Mouse (Mus musculus): ENCODE results near the gene Ckmt2.

Ckmt2 gene

DNA sequence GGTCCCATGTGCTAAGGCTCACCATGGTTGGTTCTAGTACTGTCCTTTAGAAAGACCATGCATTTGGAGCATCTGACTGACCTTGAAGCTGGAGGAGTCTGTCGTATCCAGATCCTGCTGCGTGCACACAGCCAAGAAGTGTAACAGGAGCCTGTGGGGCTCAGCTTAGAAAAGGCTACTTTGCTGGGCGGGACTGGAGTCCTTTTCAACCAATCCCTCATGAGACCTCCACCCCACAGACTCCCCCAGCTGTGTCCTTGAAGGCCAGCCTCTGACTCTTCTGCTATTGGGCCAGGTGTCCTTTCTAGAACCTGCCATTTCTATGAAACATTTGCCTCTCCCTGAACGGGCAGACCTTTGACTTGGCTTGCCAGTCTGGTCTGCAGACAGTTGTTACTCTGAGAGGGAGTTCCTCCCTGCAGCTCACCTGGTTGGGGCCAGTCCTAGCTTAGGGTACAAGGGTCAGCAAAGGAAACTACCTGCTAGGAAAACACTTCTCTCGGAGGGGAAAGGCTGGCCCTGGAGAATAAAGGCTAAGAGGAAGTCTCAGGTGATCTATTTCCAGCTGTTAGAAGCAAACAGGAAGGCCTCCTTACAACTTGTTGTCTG lies at the start of gene Ckmt2:
Ckmt2 (minus strand) TSS at position 145 of the 609 bp plus-strand sequence.
- no peak for DNase-seq (ENCODE audit: low spot score in 2 of 2)

DNA sequence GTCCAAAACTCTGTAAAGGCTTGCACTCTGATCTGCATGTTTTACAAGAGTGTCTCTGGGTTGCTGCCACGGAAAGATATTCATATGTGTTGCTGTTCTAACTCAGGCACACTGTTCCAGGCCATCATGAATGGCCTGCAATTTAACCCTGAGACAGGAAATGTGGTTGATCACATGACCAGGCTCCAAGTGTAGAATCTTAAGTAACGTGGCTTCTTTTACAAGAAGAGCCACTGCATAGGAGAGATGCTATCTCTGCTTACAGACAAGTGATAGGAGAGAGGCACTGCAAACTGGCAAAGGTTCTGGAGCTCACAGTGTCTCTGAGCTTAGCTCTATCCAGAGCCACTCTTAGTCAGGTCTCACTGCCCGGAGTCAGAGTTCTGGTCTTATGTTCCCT lies 44.3 kb upstream of the Ckmt2 start:
- no peak for DNase-seq (ENCODE audit: low spot score in 2 of 2)

DNA sequence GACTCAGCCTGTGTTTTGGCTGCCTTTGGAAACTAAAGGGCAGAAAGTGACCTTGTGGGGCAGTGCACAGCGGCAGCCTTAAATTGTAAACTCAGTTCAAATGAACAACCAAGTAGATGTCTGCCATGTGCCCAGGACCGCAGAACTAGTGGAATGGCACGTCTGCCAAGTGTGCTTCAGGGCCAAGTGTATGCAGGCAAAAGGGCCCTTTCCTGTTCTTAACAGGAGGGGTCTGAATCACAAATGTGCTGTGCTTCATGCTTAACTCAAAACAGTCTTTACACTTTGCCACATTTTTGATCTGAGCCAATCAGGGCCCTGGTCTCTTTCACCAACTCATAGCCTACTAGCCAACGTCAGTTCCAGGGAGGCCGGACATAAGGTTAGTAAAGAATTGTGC lies 42.1 kb upstream of the Ckmt2 start:
- DNase-seq (ENCODE audit: low spot score in 2 of 2): no peak

DNA sequence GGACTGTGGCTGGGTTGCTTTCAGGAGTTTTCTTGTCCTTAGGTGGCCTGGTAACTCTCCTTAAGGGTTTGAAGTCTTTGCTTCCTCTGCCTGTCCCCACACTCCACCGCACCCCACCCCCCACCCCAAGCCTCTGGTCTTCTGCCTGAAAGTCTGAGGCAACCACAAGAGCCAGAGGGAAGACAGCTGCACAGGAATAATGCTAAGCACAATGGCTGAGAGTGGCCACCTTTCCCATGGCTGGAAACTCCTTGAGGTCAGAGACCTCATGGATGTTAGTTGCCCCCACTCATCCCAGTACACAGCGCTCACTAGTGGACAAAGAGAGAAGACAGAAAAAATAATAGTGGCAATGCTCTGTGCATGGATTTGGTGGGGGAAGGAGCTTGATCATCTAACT lies 41.1 kb upstream of the Ckmt2 start:
- DNase-seq (ENCODE audit: low spot score in 2 of 2): no peak

DNA sequence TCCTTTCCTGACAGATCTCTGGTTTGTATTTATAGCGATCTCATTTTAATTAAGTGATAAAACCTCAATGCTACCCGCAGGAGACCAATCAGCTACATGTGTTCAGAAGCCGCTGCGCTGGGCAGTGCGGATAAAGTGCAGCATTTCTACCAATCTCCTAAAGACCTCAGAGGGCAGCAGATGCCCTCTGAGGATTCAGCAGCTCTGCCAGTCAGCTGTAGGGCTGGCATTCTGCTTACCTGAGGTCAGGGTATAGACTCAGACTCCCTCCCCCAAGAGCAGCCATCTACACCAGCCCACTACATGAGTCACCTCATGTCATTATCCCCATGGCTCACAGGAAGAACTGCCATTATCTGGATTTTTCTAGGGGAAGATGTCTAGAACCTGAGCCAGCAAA lies 39.6 kb upstream of the Ckmt2 start:
- no peak for DNase-seq (ENCODE audit: low spot score in 2 of 2)

DNA sequence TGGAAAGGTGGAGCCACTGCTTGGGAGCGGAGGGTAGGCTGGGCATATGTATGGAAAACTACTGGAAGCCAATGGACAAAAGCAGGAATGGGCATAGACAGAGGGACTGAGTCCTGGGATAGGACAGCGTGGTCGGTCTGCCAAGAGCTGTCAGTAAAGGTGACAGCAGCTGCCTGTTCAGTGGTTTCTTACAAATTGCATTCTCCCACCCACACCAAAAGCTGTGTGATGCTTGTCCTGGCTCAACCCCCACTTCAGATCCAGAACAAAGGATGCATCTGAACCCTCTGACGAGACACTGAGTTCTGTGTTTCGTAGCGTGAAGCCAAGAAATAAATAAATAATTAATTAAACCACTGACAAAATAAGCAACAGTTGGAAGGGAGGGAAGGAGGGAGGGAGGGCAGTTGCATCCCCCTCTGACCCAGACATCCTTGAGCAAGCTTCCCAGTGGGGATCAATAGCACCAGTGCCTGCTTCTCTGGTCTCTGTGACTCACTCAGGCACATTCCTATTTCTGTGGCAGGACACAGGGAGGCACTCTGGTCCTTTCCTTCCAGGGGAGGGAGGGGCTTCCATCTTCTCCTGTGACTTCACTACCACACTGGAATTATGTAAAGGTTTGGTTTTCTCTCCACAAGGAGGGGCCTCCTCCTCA lies 39.0 kb upstream of the Ckmt2 start:
- no peak for DNase-seq (ENCODE audit: low spot score in 2 of 2)

DNA sequence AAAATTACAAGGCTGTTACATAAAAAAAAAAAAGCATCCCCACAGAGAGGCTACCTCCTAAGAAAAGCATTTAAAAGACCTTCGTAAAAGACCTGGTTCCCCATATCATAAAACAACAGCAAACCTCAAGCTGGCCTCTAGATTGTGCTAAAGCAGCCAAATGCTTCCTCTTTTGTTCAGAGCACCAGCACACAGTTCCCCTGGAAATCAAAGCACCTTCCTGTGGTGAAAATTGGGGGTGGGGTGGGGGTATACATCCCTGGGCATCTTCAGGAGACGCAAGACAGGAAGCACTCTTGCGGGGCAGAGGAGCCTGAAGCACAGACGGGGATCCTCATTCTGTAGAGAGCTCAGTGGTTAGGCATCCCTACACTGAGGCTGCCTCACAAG lies 38.5 kb upstream of the Ckmt2 start:
- no peak for DNase-seq (ENCODE audit: low spot score in 2 of 2)

DNA sequence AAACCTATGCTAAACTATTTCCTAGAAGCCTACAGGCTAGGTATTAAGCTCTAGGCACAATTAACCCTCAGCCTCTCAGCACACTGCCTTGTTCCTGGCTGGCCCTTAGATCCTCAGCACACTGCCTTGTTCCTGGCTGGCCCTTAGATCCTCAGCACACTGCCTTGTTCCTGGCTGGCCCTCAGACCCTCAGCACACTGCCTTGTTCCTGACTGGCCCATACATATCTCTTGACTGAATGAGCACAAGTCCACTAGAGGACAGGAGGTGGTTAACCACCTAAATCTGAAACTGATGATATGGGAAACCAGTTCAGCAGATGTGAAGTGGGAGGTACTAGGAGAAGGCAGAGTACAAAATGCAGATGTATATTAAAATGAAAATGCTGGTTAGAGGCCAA lies 35.0 kb upstream of the Ckmt2 start:
- DNase-seq (ENCODE audit: low spot score in 2 of 2): no peak

DNA sequence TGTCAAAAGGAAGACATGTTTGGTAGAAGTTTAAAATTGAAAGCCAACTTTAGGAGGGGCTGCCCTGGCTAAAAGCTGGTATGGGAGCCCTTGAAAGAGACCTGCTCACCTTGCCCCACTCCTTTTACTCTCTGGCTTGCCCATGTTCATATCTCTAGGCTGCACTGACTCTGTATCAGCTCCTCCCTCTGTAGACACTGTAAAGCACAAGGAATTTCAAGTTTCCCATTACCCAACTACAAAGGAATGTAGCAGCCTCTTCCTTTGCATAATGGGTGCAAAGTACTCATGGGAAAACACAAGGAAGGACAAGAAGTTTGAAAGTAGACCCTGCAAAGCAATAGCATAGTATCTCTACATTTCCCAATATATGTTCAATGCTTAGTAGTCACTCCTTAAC lies 34.5 kb upstream of the Ckmt2 start:
- DNase-seq (ENCODE audit: low spot score in 2 of 2): no peak

DNA sequence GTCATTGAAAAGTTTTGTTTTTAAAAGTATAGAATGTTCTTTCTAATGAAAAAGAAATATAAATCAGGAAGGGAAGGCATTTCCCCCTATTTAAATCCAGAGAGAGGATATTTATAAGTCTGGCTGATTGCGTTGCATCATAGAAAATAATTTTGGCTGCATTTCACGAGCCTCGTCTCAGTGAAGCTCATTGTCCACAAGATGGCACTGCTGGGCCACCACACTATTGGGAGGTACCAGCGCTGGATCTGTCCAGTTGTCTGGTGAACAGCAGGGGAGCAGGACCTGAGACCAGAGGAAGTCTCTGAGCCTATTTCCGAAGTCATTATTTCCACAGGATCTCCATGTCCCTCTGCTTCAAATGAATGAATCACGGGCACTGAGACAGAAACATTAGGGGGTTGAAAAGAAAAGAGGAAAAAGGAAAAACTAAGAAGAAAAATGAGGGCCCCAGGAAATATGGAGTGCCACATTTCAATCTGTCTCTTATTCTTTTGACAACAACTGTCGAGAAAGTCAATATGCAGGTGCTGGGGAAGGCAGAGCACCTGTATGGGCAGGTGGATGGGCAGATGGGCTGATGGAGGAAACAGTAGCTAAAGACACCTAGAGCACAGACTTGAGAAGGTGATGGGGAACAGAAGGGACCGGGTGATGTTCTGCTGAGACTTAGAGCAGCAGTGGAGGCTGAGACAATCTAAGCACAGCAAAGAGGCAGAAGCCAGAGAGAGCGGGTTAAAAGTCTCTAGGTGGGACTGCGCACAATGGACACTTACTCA lies 31.7 kb upstream of the Ckmt2 start:
- DNase-seq (ENCODE audit: low spot score in 2 of 2): peak; percentile 43 to 64

DNA sequence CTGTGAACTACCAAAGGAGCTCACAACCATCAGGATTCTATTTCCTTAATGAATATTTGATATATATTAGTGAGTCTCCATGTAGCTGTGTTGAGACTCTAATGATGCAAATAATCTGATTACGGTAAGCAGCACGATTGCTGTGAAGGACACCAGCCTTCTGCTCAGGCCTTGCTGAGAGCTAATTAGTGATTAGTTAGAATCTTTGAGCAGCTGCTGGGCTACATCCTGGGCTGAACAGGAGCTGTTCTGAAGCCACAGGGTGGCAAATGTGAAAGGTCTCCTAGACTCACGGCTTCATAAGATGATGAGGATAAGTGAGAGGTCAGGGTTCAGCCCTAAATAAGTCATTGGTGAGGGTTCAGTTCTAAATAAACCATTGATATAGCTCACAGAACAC lies 29.7 kb upstream of the Ckmt2 start:
- DNase-seq (ENCODE audit: low spot score in 2 of 2): no peak

DNA sequence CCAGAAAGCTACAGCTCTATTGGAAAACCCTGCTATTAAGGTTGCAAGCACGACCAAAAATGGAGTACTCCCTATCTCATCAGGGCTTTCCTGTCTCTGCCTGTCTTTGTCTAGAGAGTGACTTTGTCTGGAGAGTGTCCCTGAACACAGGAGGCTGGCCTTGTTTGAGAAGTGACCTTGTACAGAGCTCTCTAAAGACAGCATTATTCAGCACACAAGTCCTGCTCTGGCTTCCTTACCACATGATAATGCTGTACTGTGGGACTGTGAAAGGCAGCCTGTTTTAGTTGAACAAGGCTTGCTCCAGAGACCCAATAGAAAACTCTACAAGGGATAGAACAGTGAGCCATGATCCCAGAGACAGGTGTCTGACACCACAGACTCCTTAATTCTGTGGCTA lies 19.8 kb upstream of the Ckmt2 start:
- DNase-seq (ENCODE audit: low spot score in 2 of 2): no peak

DNA sequence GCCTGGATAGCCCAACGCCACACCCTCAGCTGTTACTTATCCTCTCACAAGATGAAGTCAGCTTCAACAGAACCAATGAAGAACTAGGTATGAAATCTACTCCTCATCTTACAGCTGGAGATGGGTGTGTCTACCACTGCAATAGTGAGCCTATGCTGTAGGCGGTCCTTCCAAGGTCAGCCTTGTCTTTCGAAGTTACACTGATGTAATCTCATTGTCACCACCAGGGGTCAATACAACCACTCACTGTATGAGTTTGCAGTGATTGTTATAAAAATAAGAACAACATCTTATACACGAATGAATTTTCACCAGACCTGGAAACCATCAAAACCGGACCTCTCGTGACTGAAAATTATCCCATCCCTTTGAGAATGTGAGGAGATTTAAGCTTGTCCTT lies 16.4 kb upstream of the Ckmt2 start:
- DNase-seq (ENCODE audit: low spot score in 2 of 2): no peak

DNA sequence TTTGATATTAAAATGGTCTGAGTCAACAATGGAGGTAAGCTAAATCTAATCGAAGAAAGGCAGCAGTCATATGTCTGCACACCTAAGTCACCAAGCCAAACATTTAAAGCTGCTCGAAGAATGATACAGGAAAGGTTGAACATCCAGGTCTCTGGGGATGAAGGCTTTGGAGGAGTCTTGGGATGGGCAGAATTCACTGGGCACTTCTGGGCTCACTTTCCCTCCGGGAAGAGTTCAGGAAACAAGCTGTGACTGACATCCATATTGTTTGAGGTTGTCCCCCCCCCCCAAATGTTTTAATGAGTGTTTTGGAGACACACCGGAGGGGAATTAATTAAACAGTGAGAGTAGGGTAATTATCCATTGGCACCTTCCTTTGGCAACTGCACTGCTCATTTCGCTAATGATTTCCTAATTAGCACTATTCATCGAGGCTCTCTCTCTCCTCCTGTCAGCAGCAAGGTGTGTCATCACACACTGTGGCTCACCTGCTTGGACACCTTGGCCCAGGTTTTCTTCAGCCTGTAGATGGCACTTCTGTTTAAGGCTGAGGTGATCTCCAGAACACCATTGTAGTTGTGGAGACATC lies 13.4 kb upstream of the Ckmt2 start:
- no peak for DNase-seq (ENCODE audit: low spot score in 2 of 2)

DNA sequence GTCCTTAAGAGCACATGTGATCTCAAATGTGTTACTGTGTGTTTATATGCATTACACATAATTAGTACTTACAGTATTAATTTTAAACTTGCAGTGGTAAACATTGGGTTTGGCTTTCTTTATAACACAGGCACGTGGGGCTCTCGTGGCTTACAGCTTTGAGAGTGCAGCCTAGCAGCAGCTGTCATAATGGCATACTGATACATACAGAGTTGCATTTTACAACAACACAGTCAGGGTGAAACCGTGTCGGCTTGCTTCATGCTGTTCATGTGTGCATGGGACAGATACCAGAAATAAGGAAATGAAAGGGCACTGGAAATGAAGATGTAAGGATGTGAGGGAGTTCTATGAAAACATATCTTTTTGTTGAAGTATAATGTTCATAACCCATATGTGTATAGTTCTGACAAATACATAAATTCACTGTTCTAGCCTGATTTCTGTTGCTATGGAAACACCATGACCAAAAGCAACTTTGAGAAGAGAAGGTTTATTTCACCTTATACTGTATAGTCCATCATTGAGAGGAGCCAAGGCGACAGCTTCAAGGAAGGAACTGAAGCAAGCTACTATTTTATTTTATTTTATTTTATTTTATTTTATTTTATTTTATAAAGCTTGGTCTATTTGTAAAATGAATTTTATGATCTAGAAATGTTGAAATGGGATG lies 8.2 kb upstream of the Ckmt2 start:
- DNase-seq (ENCODE audit: low spot score in 2 of 2): no peak

DNA sequence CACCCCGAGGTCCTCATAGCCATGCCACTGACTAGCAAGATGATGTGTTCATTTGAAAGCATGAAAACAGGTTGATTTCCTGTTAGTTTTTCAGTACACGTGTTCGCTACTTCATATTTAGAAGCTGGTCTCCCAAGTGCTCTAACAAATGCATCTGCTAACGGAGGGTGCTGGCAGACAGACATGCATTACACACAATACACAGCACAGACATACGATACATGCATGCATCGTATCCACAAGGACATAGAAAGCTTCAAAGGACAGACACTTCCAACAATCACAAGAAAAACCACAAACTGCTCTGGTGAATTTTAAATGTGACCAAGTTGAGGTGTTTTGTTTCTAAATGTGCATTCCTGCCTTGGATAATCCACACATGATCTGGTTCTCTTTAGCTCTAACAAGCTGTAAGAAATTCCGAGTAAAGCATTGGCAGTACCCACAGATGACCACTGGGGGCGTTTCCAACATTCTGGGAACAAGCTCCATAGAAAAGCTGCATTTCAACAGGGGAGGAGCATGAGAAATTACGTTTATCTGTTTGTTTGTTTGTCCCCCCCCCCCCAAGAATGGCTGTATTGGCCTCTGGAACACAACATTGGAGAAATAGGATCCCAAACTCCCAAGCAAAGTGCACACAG lies 5.3 kb upstream of the Ckmt2 start:
- peak in 1 of 2 experiments; percentile 18 for DNase-seq (ENCODE audit: low spot score in 2 of 2)

DNA sequence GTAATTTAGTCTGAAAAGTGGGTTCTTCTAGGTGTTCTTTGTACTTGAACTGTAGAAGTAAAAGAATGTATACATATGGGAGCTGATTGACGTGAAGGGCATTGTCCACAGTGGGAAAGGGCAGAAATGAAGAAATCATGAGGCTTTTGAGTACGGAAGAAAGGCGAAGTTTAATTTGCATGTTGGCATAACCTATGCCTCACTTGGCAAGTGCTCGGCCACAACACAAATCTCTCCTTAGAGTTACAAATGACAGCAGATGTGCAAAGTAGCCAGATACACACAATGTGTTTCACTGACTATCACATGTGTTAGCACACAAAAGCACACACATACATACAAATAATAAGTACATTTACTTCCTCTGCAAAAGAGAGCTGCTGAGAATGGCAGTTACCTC lies 3.6 kb upstream of the Ckmt2 start:
- no peak for DNase-seq (ENCODE audit: low spot score in 2 of 2)

DNA sequence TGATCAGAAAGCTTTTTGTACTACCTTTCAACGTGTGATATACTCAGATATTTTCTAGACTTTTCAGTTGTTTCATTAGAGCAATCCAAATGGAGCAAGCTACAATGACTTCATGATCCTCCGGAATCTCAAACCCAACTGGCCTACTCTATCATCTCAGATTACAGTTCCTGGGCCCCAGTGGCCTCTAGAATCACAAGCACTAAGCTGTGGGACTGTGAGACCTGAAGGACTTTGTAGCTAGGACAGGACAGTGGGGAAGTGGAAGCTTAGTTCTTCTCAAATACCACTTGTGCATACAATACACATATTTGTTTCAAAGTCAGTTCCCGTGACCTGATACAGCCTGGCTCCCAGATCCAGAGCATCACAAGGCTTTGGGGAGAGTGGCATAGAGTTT lies 1.3 kb upstream of the Ckmt2 start:
- DNase-seq (ENCODE audit: low spot score in 2 of 2): no peak

DNA sequence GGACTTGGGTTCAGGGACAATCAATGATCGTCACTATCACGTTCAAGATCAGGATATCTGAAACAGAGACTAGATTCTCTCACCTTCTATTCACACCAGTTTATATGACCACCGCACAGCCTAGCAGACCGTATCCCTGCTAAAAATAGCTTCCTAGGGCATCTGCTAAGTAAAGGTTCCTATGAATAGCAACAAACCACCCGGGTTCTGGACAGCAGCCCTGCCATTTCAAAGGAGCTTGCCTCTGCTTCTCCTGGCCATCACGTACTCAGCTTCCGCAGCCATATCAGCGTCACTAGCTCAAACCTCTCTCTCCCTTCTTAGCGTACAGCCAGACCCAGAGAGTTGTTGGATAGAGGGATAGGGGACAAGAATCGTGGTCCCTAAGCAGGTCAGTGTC lies 665 bp upstream of the Ckmt2 start:
- no peak for DNase-seq (ENCODE audit: low spot score in 2 of 2)

DNA sequence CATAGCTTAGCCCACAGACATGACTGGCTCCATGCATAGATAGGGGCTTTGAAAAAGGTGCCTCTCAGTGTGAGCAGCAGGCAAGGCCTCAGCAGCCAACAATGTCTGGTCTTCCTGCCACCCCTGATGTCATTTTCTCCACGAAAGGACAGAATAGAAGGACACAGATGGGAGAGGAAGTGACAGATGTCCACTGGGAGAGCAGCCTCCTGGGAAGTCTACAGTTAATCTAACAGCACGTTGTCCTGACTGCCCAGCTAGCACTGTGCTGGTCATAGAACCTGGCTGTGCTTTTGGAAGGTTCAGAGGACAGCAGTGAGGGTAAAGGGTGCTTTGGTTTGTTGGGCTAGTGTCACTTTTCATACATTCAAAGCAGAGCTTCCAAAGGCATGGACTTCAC lies 1.1 kb downstream of the Ckmt2 start:
- no peak for DNase-seq (ENCODE audit: low spot score in 2 of 2)

DNA sequence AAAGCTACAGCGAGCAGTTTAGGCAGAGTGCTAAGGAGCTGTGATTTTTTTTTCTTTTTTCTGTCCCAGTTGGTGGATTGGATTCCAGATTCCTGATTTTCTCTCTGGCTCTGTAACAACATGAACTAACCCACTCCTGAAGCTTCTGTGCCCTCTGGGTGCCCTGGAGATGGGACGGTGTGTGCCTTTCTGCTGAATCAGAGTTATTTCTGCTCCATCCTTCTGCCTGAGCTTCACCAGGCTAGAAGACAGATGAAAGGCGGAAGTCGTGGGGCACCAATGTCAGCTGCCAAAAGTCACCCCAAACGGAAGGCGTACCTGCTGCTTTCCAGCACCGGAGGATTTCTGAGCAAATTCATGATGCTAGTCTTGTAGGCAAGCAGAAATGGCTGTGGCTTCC lies 2.1 kb downstream of the Ckmt2 start:
- DNase-seq (ENCODE audit: low spot score in 2 of 2): no peak

Measured in urinary bladder, adult 18-20 months (tissue).